Mouse (Mus musculus) lung, postnatal 4 days (tissue): ENCODE measurements around the gene Hist2h2be.
A peak's percentile ranks its signal among the peaks of the same experiment; 100 is the strongest.
"Not testable (repeated sequence)": the region's sequence is repeated elsewhere in the genome, so short reads cannot be mapped to it uniquely, and the experiment has no call there.

ENCODE experiments used
- DNase-seq, 2 experiments: peaks; one replicate each; pipeline ENCODE4 v3.0.0; 2021

Gene Hist2h2be

DNA sequence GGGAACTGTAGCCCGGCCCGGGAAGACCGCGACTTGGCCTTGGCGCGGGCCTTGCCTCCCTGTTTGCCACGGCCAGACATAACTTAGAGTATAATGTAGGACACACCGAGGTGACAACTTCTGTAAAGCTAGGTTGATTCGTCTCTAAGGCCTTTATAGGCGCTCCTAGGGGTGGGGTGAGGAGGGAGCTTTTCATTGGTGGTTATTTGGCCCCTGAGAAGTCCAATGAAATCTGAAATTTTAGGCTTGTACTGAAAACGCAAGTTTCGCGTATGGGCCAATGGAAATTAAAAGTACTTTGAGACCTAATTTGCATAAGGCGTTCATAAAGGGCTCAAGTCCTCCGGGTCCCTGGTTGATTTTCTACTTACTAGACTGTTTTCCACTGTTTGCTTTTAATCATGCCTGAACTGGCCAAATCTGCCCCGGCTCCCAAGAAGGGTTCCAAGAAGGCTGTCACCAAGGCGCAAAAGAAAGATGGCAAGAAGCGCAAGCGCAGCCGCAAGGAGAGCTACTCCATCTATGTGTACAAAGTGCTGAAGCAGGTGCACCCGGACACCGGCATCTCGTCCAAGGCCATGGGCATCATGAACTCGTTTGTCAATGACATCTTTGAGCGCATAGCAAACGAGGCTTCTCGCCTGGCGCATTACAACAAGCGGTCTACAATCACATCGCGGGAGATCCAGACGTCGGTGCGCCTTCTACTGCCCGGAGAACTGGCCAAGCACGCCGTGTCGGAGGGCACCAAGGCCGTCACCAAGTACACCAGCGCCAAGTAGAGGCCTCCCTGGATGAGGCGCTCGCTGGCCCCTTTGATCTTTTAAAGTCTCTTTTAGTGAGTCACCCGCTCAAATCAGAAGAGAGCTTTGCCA lies at the start of gene Hist2h2be, which contains the start of gene Hist2h2ac:
Gene Hist2h2be (plus strand): TSS at position 355 of the 875 bp plus-strand sequence.
Gene Hist2h2ac (minus strand): TSS at position 116 of the 875 bp plus-strand sequence.
- DNase-seq: peak; percentile 73 to 87

DNA sequence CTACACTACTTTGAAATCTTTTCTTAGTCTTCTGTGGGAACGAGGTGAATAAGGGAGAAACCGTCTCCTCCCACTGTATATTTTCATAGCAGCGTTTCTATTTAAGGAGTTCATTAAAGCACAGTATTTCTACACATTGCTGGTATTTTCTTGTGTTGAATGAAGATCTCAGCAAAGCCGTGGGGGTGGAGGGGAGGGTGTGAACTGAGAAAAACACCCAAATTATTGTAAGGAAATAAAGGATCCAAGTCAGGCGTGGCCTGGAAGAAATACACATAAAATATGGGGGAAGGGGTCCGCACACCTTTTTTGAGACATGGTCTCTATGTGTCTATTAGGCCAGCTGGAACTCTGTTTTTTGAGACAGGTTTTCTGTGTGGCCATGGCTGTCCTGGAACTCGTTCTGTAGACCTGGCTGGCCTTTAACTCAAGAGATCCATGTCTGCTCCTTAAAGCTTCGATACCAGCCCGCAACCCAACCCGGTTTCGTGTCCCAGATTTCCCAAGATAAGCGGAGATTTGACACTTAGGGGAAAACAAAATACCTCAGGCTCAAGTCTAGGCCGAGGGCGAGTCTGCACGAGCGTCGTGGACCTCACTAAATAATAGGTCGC lies 49.2 kb upstream of the Hist2h2be start:
- no peak for DNase-seq

DNA sequence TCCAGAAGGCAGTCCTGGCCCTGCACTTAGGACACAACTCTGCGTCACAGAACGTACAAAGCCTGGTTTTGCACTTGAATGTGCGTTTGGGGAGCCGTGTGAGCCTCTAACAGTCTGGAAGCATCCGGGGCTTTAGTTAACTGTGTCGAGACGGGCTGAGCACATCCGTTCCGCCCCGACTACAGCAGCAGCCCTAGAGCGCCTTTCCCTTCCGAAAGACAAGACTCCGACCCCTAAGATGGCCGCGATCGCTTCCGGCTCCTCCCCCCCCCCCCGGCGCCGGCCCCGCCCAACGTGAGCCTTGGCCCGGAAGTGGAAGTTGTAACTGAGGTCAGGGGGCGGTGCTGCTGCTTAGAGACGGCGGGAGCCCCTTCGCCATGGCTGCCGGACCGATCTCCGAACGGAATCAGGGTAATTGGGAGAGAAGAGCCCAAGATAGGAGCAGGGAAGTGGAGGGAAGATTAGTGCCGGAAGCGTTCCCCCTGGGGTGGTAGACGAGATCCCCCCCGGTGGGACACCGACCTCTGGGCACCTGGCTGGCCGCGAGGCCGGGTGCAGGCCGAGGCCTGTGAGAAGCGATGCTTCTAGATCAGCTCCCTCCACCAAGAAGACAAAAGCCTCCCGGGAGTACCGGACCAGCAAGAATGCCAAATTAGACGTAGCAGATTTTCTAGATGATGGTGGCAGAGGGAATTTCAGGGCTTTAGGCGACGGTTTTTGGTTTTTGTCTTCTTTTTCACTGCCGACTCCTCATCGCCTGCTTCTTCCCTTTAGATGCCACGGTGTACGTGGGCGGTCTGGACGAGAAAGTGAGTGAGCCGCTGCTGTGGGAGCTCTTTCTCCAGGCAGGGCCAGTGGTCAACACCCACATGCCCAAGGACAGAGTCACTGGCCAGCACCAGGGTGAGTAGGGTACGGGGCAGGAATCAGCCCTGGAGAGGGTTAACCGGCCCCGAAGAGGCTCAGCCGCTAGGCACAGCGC lies 48.4 kb upstream of the Hist2h2be start, which contains the start of gene Sf3b4:
Gene Sf3b4 (plus strand): TSS at position 136 of the 982 bp plus-strand sequence.
- peak; percentile 88 to 92 for DNase-seq

DNA sequence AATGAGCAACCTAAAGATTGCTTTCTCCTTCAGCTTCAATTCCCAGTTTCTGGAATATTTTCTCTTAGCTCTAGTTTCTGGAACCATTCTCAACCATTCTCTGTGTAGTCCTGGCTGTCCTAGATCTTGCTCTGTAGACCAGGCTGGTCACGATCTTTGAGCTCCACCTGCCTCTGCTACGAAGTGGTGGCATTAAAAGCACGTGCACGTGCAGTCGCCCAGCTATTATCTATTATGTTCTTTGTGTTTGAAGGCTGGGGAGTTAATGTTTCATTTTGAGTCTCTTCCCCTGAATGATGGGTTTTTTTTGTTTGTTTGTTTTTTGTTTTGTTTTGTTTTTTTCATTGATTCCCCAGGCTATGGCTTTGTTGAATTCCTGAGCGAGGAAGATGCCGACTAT lies 47.7 kb upstream of the Hist2h2be start:
- DNase-seq: no peak

DNA sequence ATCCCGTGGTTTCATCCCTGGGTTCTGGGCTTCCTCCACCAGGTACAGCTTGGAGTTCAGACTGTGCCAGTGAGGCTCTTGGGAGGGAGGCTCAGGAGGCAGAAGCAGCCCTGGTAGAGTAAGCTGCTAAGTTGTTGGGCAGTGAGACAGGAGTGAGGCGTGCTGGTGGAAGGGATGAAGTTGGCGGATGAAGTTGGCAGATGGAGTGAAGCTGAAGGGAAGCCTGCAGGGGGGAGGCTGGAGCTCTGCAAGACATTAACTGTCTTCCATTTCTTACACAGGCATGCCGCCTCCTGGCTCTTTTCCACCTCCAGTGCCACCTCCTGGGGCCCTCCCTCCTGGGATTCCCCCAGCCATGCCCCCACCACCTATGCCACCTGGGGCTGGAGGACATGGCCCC lies 46.9 kb upstream of the Hist2h2be start:
- DNase-seq: not testable (repeated sequence)

DNA sequence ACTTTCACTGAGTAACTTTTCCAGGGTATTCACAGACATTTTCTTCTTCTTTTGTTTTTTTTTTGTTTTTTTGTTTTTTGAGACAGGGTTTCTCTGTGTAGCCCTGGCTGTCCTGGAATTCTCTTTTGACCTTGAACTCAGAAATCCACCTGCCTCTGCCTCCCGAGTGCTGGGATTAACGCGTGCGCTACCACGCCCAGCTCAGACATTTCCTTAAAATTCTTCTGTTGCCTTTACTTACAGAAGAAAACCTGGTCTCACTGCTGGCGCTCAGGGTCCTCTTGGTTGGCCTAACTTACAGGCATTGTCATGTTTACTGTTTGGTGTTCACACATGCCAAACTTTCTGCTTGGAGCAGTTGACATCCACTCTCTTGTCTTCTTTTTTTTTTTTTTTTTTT lies 45.7 kb upstream of the Hist2h2be start:
- no peak for DNase-seq

DNA sequence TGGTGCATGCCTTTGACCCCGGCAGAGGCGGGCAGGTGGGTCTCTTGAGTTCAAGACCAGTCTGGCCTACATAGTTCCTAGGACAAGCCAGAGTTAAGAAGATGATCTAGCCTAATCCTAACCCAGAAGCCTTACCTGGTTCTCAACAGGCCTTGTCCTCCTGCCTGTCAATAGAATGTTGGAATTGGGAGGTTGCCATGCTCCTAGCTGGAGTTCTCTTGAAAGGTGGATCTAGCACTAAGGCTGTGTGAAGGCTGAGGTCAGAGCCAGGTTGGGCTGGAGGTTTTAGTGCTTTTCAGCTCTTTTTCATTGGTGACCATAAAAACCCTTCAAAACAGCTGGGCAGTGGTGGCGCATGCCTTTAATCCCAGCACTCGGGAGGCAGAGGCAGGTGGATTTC lies 42.5 kb upstream of the Hist2h2be start:
- DNase-seq: no peak

DNA sequence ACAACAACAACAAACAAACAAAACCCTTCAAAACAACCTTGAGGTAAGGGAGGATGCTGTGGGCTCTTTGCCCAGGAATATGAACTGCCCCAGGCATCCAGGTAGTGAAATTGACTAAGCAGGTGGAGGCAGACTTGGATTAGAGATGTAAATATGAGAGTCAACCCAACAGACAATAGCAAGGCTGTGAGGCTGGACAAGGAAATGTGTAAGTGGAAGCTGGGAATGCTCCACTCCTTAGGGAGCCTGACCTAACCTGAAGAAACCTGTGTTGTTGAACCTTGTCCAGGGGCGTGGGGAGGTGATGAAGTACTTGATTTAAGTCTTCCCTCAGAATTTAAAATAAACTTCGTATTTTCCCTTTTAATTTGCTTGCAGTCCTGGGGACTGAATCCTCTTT lies 42.0 kb upstream of the Hist2h2be start:
- no peak for DNase-seq

DNA sequence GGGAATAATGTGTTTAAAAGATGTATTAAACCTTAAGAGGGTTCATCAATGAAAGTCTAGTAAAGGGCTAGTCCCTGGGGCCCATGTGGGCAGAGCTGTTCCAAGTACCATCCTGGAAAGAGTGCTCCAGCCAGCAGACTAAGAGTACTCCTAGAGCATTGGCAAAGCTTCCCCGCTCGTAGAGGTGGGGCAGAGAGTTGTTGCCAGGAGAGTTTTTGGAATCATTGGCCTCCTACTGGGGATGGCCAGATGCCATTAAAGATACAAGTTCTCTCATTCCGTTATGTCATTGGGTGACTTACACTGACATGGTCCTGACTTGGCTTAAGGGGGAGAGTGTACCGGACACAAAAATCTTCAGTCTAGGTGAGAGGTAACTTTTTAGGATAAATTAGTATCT lies 41.4 kb upstream of the Hist2h2be start:
- DNase-seq: no peak

DNA sequence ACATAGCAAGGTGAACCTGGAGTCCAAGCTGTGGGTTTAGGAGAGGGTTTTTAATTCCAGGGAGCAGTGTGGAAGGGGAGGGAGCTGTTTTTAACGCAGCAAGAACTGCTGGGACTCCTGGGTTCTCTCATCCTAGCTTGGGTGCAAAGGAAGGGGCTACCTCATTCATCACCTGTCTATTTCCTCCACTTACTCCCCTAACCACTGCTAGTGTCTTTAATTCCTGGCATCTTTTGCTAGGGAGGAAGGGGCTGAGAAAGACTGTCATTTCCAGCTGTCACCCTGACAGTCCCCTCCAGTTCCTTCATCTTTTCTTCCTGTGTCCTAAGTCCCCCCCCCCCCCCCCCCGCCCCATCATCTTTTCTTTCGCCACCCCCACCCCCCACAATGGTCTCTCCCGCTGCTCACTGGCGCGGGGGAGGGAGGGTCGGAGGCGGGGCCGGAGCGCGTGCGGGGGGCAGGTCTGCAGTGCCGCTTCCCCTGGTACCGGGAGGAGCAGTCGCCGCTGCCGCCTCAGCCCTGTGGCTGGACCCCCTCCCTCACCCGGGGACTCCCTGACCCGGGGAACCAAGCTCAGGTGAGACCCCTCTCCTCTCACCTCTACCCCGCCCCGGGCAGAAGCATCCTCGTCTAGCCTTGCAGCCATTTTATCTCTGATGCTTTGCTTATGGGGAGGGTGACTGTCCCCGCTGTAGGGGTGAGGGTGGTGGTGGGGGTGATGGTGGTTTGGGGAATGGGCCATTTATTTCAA lies 40.0 kb upstream of the Hist2h2be start, which contains the start of gene Sv2a:
Gene Sv2a (plus strand): TSS at position 425 of the 751 bp plus-strand sequence.
- DNase-seq: peak; percentile 58 to 66

DNA sequence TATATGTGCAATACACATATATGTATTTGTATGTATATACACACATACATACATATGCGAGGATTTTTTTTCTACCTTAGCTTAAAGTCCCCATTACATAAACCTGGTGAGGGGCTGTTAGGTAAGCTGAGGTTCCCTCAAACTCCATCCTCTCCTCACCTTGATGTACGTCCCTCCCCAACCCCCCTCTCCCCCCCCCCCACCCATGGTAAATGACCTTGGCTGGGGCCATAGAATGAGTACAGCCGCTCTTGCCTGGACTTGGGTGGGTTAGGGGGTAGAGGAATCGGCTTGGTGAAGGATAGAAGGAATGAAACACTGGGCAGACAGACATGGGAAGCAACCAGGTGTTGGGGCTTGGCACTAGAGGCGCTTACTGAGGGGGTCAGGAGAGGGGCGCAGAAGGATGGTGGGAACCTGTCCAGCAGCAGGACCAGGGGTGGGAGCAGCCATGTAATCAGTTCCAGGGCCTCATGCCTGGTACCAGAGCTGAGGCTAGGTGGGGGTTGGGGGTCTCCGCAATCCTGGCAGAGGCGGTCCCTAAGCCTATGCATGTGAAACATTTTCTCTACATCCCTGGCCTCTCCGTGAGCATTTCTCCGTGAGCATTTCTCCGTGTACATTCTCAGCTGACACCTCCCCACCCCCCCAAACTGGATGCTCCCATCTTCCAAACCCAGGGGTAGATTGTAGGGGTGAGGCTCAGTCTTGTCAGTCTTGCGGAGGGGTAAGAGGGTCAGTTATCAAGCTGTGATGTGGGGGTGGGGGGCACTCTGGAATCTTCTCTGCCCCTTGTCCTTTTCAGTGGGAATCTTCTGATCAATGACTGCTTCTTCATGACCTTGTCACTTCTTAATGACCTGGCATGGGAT lies 39.2 kb upstream of the Hist2h2be start:
- no peak for DNase-seq

DNA sequence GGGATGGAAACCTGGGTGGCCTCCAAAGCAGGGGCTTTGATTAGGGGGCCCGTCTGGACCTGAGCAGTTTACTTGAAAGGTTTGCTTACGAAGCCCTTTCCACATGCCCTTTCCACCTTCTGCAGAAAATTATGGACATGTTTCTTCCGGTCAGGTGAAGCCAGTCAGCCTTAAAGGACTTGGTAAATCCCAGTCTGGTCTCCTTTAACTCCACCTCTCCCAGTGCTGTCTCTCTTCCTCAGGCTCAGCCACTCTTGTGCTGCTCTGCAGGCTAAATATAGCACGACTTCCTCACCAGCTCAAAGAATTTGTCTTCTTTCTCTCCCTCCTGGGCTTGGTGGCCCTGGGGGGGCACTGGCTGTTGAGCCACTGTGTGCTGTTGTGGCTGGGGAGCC lies 38.5 kb upstream of the Hist2h2be start:
- no peak for DNase-seq

DNA sequence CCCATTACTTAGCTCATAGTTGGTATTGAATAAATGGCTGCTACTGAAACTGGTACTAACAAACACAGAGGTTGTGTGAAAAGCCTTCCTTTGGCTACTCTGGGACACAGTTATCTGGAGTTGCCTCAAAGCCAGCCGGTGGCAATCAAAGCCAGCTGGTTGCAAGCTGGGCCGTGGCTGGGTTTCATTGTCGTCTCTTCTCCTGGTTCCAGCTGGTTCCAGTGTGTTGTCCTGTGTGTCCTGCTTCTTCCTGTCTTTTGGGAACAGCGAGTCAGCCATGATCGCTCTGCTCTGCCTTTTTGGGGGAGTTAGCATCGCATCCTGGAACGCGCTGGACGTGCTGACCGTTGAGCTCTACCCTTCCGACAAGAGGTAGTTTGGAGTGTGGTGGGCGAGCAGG lies 27.9 kb upstream of the Hist2h2be start:
- peak in 1 of 2 experiments; percentile 64 for DNase-seq

DNA sequence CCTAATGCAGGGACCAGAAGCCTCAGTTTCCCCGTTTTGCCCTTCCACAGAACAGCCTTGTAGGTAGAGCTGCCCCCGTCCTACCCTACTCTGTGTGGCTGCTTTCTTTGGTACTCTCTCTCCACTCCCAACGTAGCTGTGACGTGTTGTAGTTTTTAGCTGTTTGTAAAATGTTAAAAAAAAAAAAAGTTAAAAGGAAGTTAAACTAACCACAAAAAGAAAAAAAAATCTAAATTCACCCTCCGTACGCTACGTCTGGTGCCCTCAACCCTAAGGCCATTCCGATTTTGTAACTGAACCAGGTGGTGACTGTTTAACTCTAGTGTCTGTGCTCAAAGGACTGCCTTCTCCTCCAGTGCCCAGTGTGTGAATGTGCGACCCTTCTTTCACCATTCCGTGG lies 26.0 kb upstream of the Hist2h2be start:
- no peak for DNase-seq

DNA sequence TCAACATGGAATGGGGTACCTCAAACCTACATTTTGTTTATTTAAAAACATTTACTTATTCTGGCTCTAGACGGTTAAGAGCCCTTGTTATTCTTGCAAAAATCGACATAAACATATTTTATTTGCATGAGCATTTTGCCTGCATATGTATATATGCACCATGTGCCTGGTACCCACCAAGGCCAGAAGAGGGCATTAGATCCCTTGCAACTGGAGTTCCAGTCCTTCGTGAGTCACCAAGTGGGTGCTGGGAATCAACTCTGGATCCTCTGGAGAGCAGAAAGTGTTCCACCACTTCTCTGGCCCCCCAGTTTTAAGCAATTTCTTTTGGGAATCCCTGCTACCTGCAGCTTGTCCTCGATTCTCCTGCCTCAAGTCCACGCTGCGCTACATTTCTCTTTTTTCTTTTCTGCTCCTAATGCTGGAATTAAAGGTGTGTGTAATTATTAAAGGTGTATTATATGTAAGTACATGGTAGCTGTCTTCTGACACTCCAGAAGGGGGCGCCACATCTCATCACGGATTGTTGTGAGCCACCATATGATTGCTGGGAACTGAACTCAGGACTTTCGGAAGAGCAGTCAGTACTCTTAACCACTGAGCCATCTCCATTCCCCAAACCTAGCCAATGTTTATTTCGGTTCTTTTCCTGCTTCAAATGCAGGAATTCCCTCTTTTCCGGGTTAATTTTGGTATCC lies 25.2 kb upstream of the Hist2h2be start:
- no peak for DNase-seq

DNA sequence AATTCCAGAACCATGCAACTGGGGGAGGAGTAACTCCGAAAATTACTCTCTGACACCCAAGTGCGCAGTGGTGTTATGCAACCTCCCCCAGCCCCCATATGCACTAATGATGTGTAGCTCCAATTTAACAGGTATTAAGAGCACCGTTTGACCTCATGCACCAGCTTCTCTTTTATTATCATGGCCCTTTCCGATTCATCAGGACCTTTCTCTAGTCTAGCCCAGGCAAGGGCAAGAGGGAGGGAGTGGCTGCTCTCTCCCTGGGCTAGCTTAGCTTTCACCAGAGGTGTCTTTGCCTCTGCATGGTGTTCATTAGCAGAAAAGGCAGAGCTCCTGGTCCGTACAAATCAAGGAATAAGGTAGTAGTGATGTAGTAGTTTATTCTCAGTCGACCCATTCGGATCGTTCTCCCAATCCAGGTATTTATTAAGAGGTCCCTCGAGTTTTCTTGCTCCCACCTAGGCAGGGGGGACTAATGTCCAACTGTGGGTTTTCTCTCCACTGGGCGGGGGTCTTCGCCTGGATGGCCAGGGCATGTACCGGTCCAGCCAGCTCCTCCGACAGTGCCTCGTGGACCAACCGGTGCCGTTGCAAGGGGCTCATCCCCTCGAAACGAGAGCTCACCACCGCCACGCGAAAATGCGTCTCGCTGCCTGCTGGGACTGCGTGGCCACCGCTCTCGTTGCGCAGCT lies 24.3 kb upstream of the Hist2h2be start:
- DNase-seq: no peak

DNA sequence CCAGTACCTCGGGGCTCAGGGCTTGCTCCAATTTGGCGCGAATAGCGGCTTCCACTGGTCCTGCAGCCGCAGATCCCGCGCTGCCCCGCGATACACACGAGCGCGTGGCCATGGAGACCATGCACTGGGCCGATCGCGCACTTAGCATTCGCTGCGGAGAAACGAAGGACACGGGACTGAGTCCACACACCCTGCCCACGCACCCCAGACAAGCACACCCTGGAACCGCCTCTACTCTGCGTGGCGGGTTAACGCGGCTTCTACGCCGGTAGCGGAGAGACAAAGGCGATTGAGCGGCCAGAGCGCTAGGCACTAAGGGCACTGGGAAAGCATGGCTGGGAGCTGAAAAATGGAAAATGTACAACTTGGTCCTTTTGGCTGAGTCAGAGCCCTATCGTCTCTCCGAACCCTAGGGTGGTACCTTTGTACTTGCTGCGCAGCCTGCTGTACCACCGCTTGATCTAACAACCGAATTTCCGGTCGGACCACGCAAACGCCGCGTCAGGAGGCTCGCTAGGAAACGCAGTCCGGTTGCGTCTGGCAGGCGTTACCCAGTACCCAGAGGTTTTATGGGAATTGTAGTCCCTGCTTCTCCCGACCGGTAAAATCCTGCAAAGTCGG lies 23.7 kb upstream of the Hist2h2be start:
- DNase-seq: peak; percentile 87 to 91

DNA sequence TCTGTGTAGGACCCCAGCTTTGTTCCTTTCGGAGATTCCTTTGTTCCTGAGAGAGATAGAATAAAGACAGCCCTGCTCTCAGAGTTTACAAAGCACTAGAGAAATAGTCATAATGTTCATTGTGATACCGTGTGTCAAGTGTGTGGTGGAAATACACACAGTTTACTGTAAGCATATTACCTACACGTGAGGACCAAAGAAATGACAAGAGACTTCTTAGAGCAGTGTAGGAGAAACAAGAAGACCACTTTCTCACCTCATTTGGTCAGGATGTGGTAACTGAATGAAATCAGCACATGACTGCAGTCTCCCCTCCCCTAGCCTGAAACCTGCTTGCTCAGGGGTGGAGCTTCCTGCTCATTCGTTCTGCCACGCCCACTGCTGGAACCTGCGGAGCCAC lies 22.7 kb upstream of the Hist2h2be start:
- no peak for DNase-seq

DNA sequence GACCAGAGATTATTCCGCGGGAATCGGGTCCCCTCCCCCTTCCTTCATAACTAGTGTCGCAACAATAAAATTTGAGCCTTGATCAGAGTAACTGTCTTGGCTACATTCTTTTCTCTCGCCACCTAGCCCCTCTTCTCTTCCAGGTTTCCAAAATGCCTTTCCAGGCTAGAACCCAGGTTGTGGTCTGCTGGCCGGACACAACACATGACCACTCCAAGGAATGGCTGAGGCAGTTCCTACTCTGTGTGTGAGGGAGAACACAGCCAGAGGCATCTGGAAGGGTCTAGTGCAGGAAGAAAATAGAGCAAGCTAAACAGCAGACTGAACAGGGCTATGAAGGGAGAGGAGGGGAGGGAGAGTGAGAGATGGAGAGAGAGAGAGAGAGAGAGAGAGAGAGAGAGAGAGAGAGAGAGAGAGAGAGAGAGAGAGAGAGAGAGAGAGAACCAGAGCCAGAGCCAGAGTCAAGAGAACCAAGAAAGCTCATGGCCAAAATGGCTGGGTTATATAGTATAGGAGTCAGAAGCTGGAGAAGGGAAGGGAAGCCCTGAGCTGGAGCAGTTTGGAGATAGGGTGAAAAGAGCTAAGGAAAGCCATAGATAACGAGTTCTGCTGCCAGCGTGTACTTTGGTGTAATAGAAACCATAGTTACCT lies 22.2 kb upstream of the Hist2h2be start:
- DNase-seq: not testable (repeated sequence)
